Mouse (Mus musculus) spleen, embryonic (tissue): Measurements from ENCODE around the gene B230219D22Rik.

Experiments used
- CTCF ChIA-PET: fragments of 350-600 bp; sonication (Branson Sonifier 250); formaldehyde crosslinking; loops from one replicate; lab custom pipeline; 2022; lab: Charles Lee

B230219D22Rik gene

DNA sequence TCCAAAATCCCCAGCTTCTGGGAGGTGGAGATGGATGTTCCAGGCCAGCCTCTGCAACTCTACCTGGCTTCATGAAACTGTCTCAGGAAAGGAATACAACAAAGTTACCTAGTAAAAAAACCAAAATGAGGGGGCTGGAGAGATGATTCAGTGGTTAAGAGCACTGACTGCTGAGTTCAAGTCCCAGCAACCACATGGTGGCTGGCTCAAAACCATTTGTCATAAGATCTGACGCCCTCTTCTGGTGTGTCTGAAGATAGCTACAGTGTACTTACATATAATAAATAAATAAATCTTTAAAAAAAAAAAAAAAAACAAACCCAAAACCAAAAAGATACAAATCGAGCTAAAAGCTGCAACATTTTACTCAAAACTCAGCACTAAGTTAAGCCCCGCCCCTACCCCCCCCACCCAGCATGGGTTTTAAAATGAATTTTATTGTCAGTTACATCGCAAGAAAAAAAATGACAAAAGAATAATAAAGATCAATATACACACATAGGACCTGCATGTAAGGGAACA, 33.7 kb downstream of the B230219D22Rik start:
- CTCF ChIA-PET = no interaction called here

DNA sequence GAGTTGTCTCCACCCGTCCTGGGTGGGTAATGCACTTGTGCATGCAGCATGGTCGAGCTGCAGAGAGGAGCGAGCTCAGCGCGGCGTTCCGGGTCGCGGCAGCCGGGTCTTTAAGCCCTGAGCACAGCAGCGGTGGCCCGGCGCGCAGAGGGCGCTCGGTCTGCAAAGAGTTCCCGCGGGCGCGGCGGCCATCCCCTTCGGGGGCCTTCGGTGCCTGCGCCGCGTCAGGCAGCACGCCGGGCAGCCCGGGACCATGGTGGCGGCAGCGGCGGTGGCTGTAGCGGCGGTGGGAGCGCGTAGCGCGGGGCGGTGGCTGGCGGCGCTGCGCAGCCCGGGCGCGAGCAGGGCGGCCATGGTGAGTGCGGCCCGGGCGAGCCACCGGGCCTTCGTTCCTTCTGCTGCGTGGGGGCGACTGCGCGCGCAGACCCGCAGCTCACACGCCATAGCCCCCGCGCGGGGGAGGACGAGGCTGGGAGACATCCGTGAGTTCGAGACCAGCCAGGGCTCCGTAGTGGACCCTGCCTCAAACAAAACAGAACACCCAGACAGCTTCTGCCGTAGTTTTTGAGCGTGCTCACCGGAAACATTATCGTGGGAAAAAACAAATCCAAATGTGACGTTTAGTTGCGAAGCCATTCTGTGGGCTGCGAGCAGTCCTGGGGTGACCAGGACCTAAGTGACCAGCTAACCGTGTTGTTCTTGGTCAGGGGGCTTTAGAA, 34.4 kb downstream of the B230219D22Rik start, which contains the start of gene Pcbd2:
TSS of gene Pcbd2 (plus strand) at position 249 of the 719 bp plus-strand sequence.
- CTCF ChIA-PET = interaction anchor here (0.6 kb wide), 1 partner anchor 41 kb away, joined by 6 read pairs; no protein-coding TSS in a partner anchor

DNA sequence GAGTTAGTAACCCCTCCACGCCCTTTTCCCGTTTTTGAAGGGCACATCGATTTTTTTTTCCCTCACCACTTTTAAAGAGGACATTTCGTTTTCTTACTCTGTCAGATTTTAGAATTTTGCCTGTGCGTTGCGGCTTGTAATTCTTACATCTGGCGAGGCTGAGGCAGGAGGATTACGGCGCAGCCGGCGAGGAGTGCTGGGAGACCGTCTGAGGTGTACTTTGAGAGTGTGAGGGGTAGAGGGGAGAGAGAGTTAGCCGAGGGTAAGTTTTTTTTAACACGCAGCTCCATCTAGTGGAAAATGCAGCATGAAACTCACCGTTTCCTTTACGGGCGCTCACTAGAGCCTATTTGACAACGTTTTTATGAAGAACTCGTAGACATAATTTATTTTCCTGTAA, 34.9 kb downstream of the B230219D22Rik start:
- CTCF ChIA-PET = interaction anchor here (0.6 kb wide), 1 partner anchor 41 kb away, joined by 6 read pairs; no protein-coding TSS in a partner anchor

DNA sequence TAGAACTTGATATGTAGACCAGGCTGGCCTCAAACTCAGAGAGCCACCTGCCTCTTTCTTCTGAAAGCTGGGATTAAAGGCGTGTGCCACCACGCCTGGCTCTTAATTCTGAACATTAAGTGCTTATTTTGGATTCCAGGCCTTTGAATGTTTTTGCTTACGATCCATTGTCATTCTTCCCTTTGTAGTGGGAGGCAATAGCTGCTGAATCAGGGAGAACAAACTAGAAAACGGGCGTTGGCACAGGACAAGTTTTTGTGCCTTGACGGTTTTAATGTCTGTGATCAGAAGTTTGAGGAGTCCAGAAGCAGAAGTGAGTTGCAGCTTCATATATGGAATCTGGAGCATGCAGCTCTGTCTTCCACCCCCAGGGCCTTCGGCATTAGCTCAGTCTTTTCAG, 37.8 kb downstream of the B230219D22Rik start:
- CTCF ChIA-PET = no interaction called here

GRCm38 (mm10) chr13:55732121-55732520, 39.2 kb downstream of the B230219D22Rik start:
- CTCF ChIA-PET = no interaction called here

DNA sequence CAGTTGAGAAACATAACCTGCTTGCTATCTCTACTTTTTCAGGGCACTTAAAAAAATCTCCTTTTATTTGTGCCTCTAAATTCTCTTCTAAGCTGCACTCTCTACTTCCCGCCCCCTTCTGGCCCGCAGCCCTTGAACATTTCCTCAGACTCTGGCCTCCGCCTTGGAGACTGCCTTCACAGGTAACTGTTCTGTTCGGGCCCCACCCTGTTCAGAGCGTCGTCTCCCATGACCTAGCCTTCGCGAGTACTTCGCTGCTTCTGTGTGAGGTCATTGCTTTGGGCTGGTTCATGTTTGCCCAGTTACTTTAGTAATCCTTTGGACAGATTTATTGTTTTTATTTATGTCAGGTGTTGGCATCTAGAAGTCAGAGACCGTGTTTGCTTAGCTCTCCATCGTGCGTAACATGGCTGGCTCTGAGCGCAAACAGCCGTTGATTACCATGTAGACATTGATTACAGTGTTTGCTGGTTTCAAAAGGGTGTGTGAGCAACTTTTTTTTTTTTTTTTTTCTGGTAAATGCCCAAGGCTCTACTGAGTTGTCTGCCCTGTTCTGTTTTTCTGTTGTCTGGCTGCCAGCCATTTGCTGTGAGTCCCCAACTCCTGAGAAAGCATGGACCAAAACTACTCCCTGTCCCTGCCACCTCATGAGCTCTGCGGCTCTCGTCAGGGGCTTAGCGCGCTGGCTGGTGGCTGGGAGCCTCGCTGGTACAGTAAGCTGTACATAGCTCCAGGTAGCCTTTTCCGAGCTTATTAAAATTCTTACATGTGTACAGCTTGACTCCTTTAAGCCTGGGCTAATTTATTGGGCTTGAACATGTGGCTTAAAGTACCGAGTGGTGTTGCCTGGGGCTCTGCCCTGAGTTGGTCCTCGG, 40.9 kb downstream of the B230219D22Rik start:
- CTCF ChIA-PET = interaction anchor here (0.7 kb wide), 1 partner anchor 20 kb away, joined by 7 read pairs; no protein-coding TSS in a partner anchor

GRCm38 (mm10) chr13:55737885-55738284, 45.0 kb downstream of the B230219D22Rik start:
- CTCF ChIA-PET = no interaction called here

- CTCF ChIA-PET = no interaction called here
Observed at GRCm38 (mm10) chr13:55742306-55742705, 49.4 kb downstream of the B230219D22Rik start.
